Mouse (Mus musculus) cortical plate, adult 2 months (tissue): Measurements from ENCODE around the gene Phldb3. TPM values are rescaled to one million over a fixed set of nuclear protein-coding genes. Genes with fewer than 3 reads are reported as not detected.
A peak's percentile ranks its signal among the peaks of the same experiment; 100 is the strongest.

ENCODE experiments used
- H3K27ac ChIP-seq: fragments of 200-500 bp; 2 replicates; pipeline ENCODE4 v1.5.1; 2012; ENCODE audit warnings: low read length, control low read depth, inconsistent platforms; ENCODE audit not compliant: insufficient read depth
- H3K4me1 ChIP-seq: fragments of 200-500 bp; 2 replicates; pipeline ENCODE4 v1.6.1; 2011; ENCODE audit warnings: low read length; ENCODE audit not compliant: control insufficient read depth, insufficient read depth
- H3K4me3 ChIP-seq: fragments of 200-500 bp; 2 replicates; pipeline ENCODE4 v1.5.1; 2011; ENCODE audit warnings: mild to moderate bottlenecking, low read length, control low read depth; ENCODE audit not compliant: insufficient read depth
- CTCF ChIP-seq: fragments of 200-500 bp; IDR thresholded peaks from 2 replicates; pipeline ENCODE4 v1.5.1; 2011; ENCODE audit warnings: mild to moderate bottlenecking, control low read depth, low read length; ENCODE audit not compliant: insufficient read depth; ENCODE audit errors: extremely low read depth
- POLR2A ChIP-seq: fragments of 200-500 bp; IDR thresholded peaks from 2 replicates; pipeline ENCODE4 v1.6.1; 2011; ENCODE audit warnings: mild to moderate bottlenecking, low read length, control low read depth; ENCODE audit not compliant: insufficient read depth; ENCODE audit errors: extremely low read depth
- polyA plus RNA-seq: library from polyadenylated mRNA; depleted of rRNA; stranded (reverse); fragments of >200 nt; gene quantifications from 2 replicates; pipeline ENCODE4 v1.2.3, GENCODE M21; 2012; rRNA removed

Gene Phldb3
- polyA plus RNA-seq, result 0.08 and 0.11 TPM in 2 replicates

- Histone ChIP-seq H3K4me3 (peak within 1 kb of the TSS; percentile 22), H3K4me1 (no peaks in the 10 kb centered on the region), H3K27ac (no peak within 1 kb of the TSS)
- no peak for TF ChIP-seq CTCF
- TF ChIP-seq POLR2A, result no peak
Measured at GRCm38 (mm10) chr7:24610144-24610878, at the start of gene Phldb3. TSS of gene Phldb3 (plus strand) at chr7:24610763.

GRCm38 (mm10) chr7:24561450-24561849 lies 49.1 kb upstream of the Phldb3 start:
- TF ChIP-seq POLR2A, result no peak
- TF ChIP-seq CTCF, result no peak
- Histone ChIP-seq H3K27ac (no peak overlapping the region), H3K4me3 (no peak overlapping the region), H3K4me1 (no peaks in the 10 kb centered on the region)

- H3K4me1 ChIP-seq, result no peaks in the 10 kb centered on the region; the same call in 1 of the 2 replicates
- no peak for TF ChIP-seq POLR2A
- no peak for TF ChIP-seq CTCF
- no peak overlapping the region for H3K27ac ChIP-seq
- H3K4me3 ChIP-seq, result no peak overlapping the region
Measured at GRCm38 (mm10) chr7:24563191-24563836, 47.2 kb upstream of the Phldb3 start.

GRCm38 (mm10) chr7:24563837-24564206 lies 46.7 kb upstream of the Phldb3 start:
- TF ChIP-seq POLR2A, result no peak
- no peak for TF ChIP-seq CTCF
- H3K4me3 ChIP-seq, result no peak overlapping the region
- H3K4me1 ChIP-seq, result no peaks in the 10 kb centered on the region; the same call in 1 of the 2 replicates
- H3K27ac ChIP-seq, result no peak overlapping the region

- Histone ChIP-seq H3K4me1 (no peaks in the 10 kb centered on the region; the same call in 1 of the 2 replicates), H3K4me3 (no peak overlapping the region), H3K27ac (no peak overlapping the region)
- TF ChIP-seq POLR2A (no peak), CTCF (peak; percentile 84)
Measured at GRCm38 (mm10) chr7:24564607-24565265, 45.8 kb upstream of the Phldb3 start.

- no peaks in the 10 kb centered on the region; the same call in 1 of the 2 replicates for H3K4me1 ChIP-seq
- H3K27ac ChIP-seq, result no peak overlapping the region
- TF ChIP-seq POLR2A (no peak), CTCF (no peak)
- no peak overlapping the region for H3K4me3 ChIP-seq
Measured at GRCm38 (mm10) chr7:24565627-24566026, 44.9 kb upstream of the Phldb3 start.

GRCm38 (mm10) chr7:24566206-24566605 lies 44.4 kb upstream of the Phldb3 start:
- no peak overlapping the region for H3K4me3 ChIP-seq
- H3K27ac ChIP-seq, result no peak overlapping the region
- no peaks in the 10 kb centered on the region; the same call in 1 of the 2 replicates for H3K4me1 ChIP-seq
- TF ChIP-seq POLR2A, result no peak
- no peak for TF ChIP-seq CTCF

- TF ChIP-seq POLR2A, result no peak
- TF ChIP-seq CTCF, result no peak
- Histone ChIP-seq H3K4me3 (no peak overlapping the region), H3K4me1 (no peaks in the 10 kb centered on the region; the same call in 1 of the 2 replicates), H3K27ac (no peak overlapping the region)
Measured at GRCm38 (mm10) chr7:24568512-24568911, 42.1 kb upstream of the Phldb3 start.

GRCm38 (mm10) chr7:24571071-24571470 lies 39.5 kb upstream of the Phldb3 start:
- Histone ChIP-seq H3K4me1 (no peaks in the 10 kb centered on the region; the same call in 1 of the 2 replicates), H3K4me3 (no peak overlapping the region), H3K27ac (no peak overlapping the region)
- TF ChIP-seq POLR2A, result no peak
- no peak for TF ChIP-seq CTCF
